Mouse (Mus musculus) liver, postnatal 0 days (tissue): ENCODE measurements around the gene Cryzl1. TPM values are rescaled to one million over a fixed set of nuclear protein-coding genes. Genes with fewer than 3 reads are reported as not detected.

Experiments
- ATAC-seq: fragments of 200-750 bp; cut with Nextera tagmentation; 2 replicates; pipeline ENCODE4 v1.8.0; 2017; ENCODE audit warnings: mild to moderate bottlenecking, moderate library complexity
- DNase-seq: peaks from one replicate; pipeline ENCODE4 v3.0.0-alpha.2; 2016
- H3K27ac ChIP-seq: fragments of 300-500 bp; sonication (generic); 2 replicates; pipeline ENCODE4 v1.5.1; 2014; ENCODE audit warnings: antibody characterized with exemption, moderate library complexity, mild to moderate bottlenecking, low read depth
- H3K27me3 ChIP-seq: fragments of 300-500 bp; sonication (generic); 2 replicates; pipeline ENCODE4 v1.6.1; 2014; ENCODE audit warnings: low read length, control low read depth, mixed read lengths; ENCODE audit not compliant: insufficient read depth
- H3K36me3 ChIP-seq: fragments of 300-500 bp; sonication (generic); replicated peaks from 2 replicates; pipeline ENCODE4 v1.6.1; 2014; ENCODE audit warnings: mild to moderate bottlenecking, control low read depth, low read length, moderate library complexity, mixed read lengths; ENCODE audit not compliant: insufficient read depth
- H3K4me1 ChIP-seq: fragments of 300-500 bp; sonication (generic); 2 replicates; pipeline ENCODE4 v1.6.1; 2014; ENCODE audit warnings: antibody characterized with exemption, mild to moderate bottlenecking, control low read depth; ENCODE audit not compliant: insufficient read depth
- H3K4me2 ChIP-seq: fragments of 300-500 bp; sonication (generic); 2 replicates; pipeline ENCODE4 v1.6.1; 2014; ENCODE audit warnings: low read depth, mild to moderate bottlenecking, low read length, moderate library complexity, mixed read lengths
- H3K4me3 ChIP-seq: fragments of 300-500 bp; sonication (generic); 2 replicates; pipeline ENCODE4 v1.5.1; 2014; ENCODE audit warnings: low read depth, low read length
- H3K9ac ChIP-seq: fragments of 300-500 bp; sonication (generic); replicated peaks from 2 replicates; pipeline ENCODE4 v1.6.1; 2014; ENCODE audit warnings: mild to moderate bottlenecking, moderate library complexity
- H3K9me3 ChIP-seq: fragments of 300-500 bp; sonication (generic); 2 replicates; pipeline ENCODE4 v1.6.1; 2016; ENCODE audit warnings: mild to moderate bottlenecking, control low read depth, low read length, mixed read lengths
- CTCF ChIP-seq: sonication (generic); IDR thresholded peaks from 2 replicates; pipeline ENCODE4 v1.5.1; 2016; ENCODE audit warnings: antibody characterized with exemption, low read depth
- EP300 ChIP-seq: IDR thresholded peaks from 2 replicates; pipeline ENCODE4 v1.6.1; 2016; ENCODE audit warnings: antibody characterized with exemption, low read depth, mild to moderate bottlenecking
- WGBS: fragments of 180-500 bp; shearing (Covaris S2); extraction: QIAGEN DNeasy Blood & Tissue Kit; methylation state at CpG from one replicate; pipeline ENCODE4 v1.1.7; 2014; ENCODE audit not compliant: insufficient replicate concordance; 5-methylcytosine and 5-hydroxymethylcytosine counted together
- polyA plus RNA-seq: library from polyadenylated mRNA; unstranded; fragments of >200 nt; fragmentation: Nextera tagmentation; extraction: Ambion mirVana; gene quantifications from 2 replicates; pipeline ENCODE4 v1.2.1, GENCODE M21; 2015

The Cryzl1 gene
- polyA plus RNA-seq, 1 experiment from 2014 or later = 27.4 TPM

GRCm38 (mm10) chr16:91688619-91689334 lies 40.0 kb downstream of the Cryzl1 start, which contains the start of gene Donson:
TSS of gene Donson (minus strand) at chr16:91688770.
- peak; percentile 99 for ATAC-seq
- peaks cover 32% of the 10 kb centered on the region for H3K36me3 ChIP-seq
- peak within 1 kb of the TSS; percentile 84 for H3K27ac ChIP-seq
- H3K4me3 ChIP-seq = peak within 1 kb of the TSS; percentile 97
- no peaks in the 10 kb centered on the region for H3K9me3 ChIP-seq
- H3K9ac ChIP-seq = peak within 1 kb of the TSS; percentile 99
- peak; percentile 98 for DNase-seq
- H3K4me1 ChIP-seq = peaks cover 13% of the 10 kb centered on the region
- H3K27me3 ChIP-seq = no peaks in the 10 kb centered on the region
- WGBS = under 1% methylated on average over 71 of the region's 71 CpGs
- TF ChIP-seq CTCF (no peak), EP300 (no peak)
- H3K4me2 ChIP-seq = peak within 1 kb of the TSS; percentile 98

- peak; percentile 38 for ATAC-seq
- no peak for TF ChIP-seq CTCF
- TF ChIP-seq EP300 = no peak
- no peak for DNase-seq
- no peaks in the 10 kb centered on the region for H3K27me3 ChIP-seq
- H3K4me2 ChIP-seq = peak overlapping the region; percentile 98
- peak overlapping the region; percentile 84 for H3K27ac ChIP-seq
- H3K4me3 ChIP-seq = peak overlapping the region; percentile 97
- 2% methylated on average over 45 of the region's 51 CpGs for WGBS
- H3K9ac ChIP-seq = peak overlapping the region; percentile 99
- no peaks in the 10 kb centered on the region for H3K9me3 ChIP-seq
- H3K4me1 ChIP-seq = peaks cover 13% of the 10 kb centered on the region
- H3K36me3 ChIP-seq = peaks cover 36% of the 10 kb centered on the region
Observed at GRCm38 (mm10) chr16:91688023-91688618, 40.7 kb downstream of the Cryzl1 start.

- no peak overlapping the region for H3K9ac ChIP-seq
Observed at GRCm38 (mm10) chr16:91686369-91686768, 42.4 kb downstream of the Cryzl1 start.

GRCm38 (mm10) chr16:91685526-91685925 lies 43.2 kb downstream of the Cryzl1 start:
- 45% methylated on average over 5 of the region's 5 CpGs for WGBS
- no peaks in the 10 kb centered on the region for H3K27me3 ChIP-seq
- no peak for ATAC-seq
- peaks cover 54% of the 10 kb centered on the region for H3K36me3 ChIP-seq
- H3K4me2 ChIP-seq = peak overlapping the region; percentile 33
- H3K4me3 ChIP-seq = no peak overlapping the region
- DNase-seq = no peak
- H3K9ac ChIP-seq = peak overlapping the region; percentile 28
- H3K9me3 ChIP-seq = no peaks in the 10 kb centered on the region
- no peak overlapping the region for H3K27ac ChIP-seq
- peaks cover 13% of the 10 kb centered on the region for H3K4me1 ChIP-seq
- TF ChIP-seq EP300 = no peak
- TF ChIP-seq CTCF = no peak

More at GRCm38 (mm10) chr16:91686369-91686768, 42.4 kb downstream of the Cryzl1 start:
- Histone ChIP-seq H3K4me3 (no peak overlapping the region), H3K27ac (no peak overlapping the region), H3K4me1 (peaks cover 13% of the 10 kb centered on the region), H3K4me2 (no peak overlapping the region), H3K27me3 (no peaks in the 10 kb centered on the region), H3K9me3 (no peaks in the 10 kb centered on the region), H3K36me3 (peaks cover 49% of the 10 kb centered on the region)
- TF ChIP-seq EP300 (no peak), CTCF (no peak)
- ATAC-seq (no peak), DNase-seq (no peak)
- 85% methylated on average over 5 of the region's 5 CpGs for WGBS

- no peaks in the 10 kb centered on the region for H3K27me3 ChIP-seq
- H3K9ac ChIP-seq = no peak overlapping the region
- peaks cover 88% of the 10 kb centered on the region for H3K36me3 ChIP-seq
- no peak overlapping the region for H3K4me3 ChIP-seq
- DNase-seq (no peak), ATAC-seq (no peak)
- TF ChIP-seq EP300 (no peak), CTCF (no peak)
- no peak overlapping the region for H3K4me2 ChIP-seq
- H3K27ac ChIP-seq = no peak overlapping the region
- H3K4me1 ChIP-seq = 0 out of 2 replicates have a peak, but pooled peaks cover 3% of the 10 kb centered on the region
- WGBS = 74% methylated on average over 5 of the region's 5 CpGs
- H3K9me3 ChIP-seq = no peaks in the 10 kb centered on the region
Observed at GRCm38 (mm10) chr16:91680656-91681055, 48.1 kb downstream of the Cryzl1 start.

GRCm38 (mm10) chr16:91678147-91678911 lies 50.4 kb downstream of the Cryzl1 start:
- H3K27me3 ChIP-seq = no peaks in the 10 kb centered on the region
- DNase-seq (no peak), ATAC-seq (peak; percentile 100)
- H3K4me2 ChIP-seq = no peak overlapping the region
- H3K9ac ChIP-seq = no peak overlapping the region
- H3K36me3 ChIP-seq = peaks cover 85% of the 10 kb centered on the region
- H3K4me1 ChIP-seq = 0 out of 2 replicates have a peak, but pooled peaks cover 2% of the 10 kb centered on the region
- H3K4me3 ChIP-seq = no peak overlapping the region
- no peaks in the 10 kb centered on the region for H3K9me3 ChIP-seq
- peak overlapping the region; percentile 51; the same call in 1 of the 2 replicates for H3K27ac ChIP-seq
- TF ChIP-seq CTCF (no peak), EP300 (peak; percentile 54; the same call in 1 of the 2 replicates)
- whole genome bisulfite sequencing = 69% methylated on average over 5 of the region's 5 CpGs
